Mouse (Mus musculus): ENCODE measurements at regions not wholly inside any gene's neighbourhood (a gene's known extent, or its start where the extent isn't known, plus 50 kb on each side); places are given as distances from the start of the nearest gene placed in this dataset.

- no peak for DNase-seq
- intact Hi-C loops (cut with DNase I), result no loop called here
These were observed 74.6 kb upstream of the Fbxl4 start for GRCm38 (mm10) chr4:22282536-22283323.

DNA sequence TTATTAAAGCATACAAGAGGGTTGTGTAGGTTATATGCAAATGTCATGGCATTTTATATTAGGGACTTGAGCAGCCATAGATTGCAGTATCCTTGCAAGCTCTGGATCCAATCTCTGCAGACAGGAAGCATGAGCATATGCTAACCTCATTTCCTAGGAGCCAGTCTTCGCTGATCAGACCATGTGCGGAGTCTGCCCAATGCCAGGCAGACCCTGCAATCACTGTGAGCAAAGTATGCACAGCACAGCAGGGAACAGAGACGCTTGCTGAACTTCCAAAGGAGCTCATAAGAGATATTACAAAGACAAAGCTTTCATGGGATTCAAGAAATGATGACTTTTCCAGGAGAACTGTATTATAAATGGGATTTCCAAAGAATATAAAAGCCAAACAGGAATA lies 65.2 kb upstream of the Fbxl4 start:
- intact Hi-C loops (cut with DNase I), result no loop called here
- no peak for DNase-seq

DNA sequence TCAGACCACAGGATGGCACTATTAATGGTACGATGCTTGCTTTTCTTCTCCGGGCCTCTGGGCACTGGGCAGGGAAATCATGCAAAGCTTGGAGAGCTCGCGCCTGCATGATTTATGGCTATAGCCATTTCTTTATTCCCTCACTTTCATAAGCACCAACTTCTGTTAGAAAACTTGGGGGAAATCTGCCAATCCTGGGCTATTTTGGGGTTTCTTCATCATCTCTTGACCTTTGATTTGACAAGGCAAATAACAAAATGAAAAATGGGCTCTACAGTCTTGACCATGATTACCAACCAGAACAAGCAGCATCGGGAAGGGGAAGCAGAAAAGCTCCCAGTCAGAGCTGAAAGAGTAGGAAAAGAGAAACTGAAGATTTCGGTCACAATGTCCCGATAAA lies 57.1 kb upstream of the Fbxl4 start:
- intact Hi-C loops (cut with DNase I), result no loop called here
- DNase-seq, result no peak

DNA sequence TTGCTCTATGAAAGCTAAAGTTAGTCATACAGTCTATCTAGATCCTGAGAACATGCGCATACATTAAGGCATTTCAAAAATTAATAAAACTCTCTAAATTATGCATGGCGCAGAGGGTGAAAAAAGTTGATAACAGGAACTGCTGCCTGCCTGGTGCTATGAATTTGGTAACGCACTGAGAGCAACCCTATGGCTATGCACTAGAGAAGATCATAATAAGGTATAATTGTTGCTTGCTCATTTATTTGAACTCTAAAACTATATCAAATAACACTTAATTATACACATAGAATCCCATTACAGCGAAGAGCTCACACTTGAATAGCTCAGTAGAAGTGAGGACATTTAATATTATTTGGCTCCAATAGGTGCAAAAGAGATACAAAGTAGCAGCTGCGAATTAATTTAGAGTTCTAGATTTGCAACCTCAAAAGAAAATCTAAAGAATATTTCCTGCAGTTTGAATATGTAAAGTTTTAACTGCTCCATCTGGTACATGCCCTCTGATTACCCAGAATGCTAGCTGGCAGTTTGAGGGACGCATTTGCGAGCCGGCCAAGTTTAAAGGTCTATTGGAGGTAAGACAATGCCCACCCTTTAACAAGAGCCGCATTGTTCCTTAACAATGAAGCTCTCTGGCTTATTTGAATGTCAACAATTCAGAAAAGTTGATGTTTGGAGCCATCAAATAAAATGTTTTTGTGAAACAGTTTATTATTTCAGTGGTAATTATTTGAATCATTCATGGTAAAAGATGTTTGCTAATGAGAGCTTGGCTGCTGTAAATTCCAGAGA lies 56.0 kb upstream of the Fbxl4 start:
- DNase-seq, result no peak
- intact Hi-C loops (cut with DNase I), result no loop called here

DNA sequence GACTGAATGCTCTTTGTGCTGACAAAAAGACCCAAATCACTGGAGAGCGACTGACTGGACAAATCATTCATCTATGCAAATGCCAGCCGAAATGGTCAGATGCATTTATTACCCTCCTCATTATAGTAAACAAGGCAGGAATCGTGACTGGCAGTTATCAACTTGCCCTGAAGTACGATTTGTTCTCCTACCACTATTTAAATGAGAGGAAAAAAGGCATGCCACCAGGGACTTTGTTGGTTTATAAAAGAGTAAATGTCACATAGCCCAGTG lies 55.5 kb upstream of the Fbxl4 start:
- DNase-seq, result no peak
- intact Hi-C loops (cut with DNase I), result no loop called here

GRCm38 (mm10) chr4:22302262-22302661 lies 55.1 kb upstream of the Fbxl4 start:
- intact Hi-C loops (cut with DNase I), result no loop called here

More at GRCm38 (mm10) chr4:22302262-22302661, 55.1 kb upstream of the Fbxl4 start:
- DNase-seq, result no peak
